Comparison of ENCODE assay signal across 15 mouse cellular contexts in the genomic region with DNA sequence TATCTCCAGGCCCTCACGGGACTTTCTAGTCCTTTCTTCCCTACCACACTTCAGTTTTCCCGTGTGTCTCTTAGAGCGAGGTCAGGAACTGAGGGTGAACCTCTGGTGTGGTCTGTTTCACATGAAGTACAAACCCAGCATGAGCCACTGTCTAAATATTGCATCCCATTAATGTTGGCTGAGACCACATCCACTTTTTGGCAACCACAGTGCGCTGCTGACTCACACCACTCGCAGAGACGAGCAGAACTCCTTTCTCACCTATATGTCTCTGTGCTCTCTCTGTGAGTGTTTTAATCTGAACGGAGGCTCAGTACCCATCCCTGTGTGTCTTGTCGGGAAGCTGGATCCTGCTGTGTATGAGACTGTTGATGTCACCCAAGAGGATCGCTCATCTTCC.
DNase-seq lines count a peak whose midpoint lies in the region; ATAC-seq and TF ChIP-seq lines count a peak whose summit lies in the region.
"Had no signal": no experiment of that assay in that cellular context is flagged by ENCODE, and none has a peak within 500 bp of the region (broad histone marks: within the 10 kb centered on the region; RNA-seq: fewer than 3 reads in every experiment).

No protein-coding gene starts in this region.

- DNase-seq in cerebellum, adult 8-10 months = peak; percentile 57
- no peak for DNase-seq in cerebellum, adult 11 months
- DNase-seq in spleen, adult 2 months (ENCODE audit: low read depth in 1 of 2, low spot score in 2 of 2) = no peak
- DNase-seq in spleen, adult 12 weeks (ENCODE audit: low spot score) = no peak
- no peak for DNase-seq in thymus, adult 2 months
- DNase-seq in layer of hippocampus, postnatal 10 days (ENCODE audit: low spot score in 2 of 2) = no peak
- DNase-seq in kidney, postnatal 14 days = no peak
- DNase-seq: heart, postnatal 10 days; kidney, postnatal 10 days; retina, postnatal 1 day; thymus, postnatal 14 days had no signal

- no peak overlapping the region for H3K4me3 ChIP-seq in spleen, adult 2 months (ENCODE audit: extremely low read depth, insufficient read depth, insufficient read length)
- no peak overlapping the region for H3K4me3 ChIP-seq in intestine, postnatal 0 days (ENCODE audit: low read depth, low read length)
- H3K4me3 ChIP-seq in thymus, adult 2 months (ENCODE audit: control insufficient read depth, insufficient read depth, low read length) = no peak overlapping the region
- H3K4me3 ChIP-seq: heart, adult 2 months; neural tube, embryonic 12.5 days had no signal

- WGBS in spleen, adult 2 months = 41% methylated on average over 9 of the region's 9 CpGs
- 80% methylated on average over 9 of the region's 9 CpGs for WGBS in intestine, postnatal 0 days
- 27% methylated on average over 9 of the region's 9 CpGs for WGBS in thymus, adult 2 months

- no peak overlapping the region for H3K9ac ChIP-seq in intestine, postnatal 0 days (ENCODE audit: low read depth, low read length)
- H3K9ac ChIP-seq: neural tube, embryonic 12.5 days had no signal

- no peak for ATAC-seq in intestine, postnatal 0 days
- ATAC-seq: hindbrain, postnatal 0 days had no signal

- H3K27me3 ChIP-seq in spleen, adult 2 months (ENCODE audit: control insufficient read depth, insufficient read depth, low read length) = no peaks in the 10 kb centered on the region
- no peaks in the 10 kb centered on the region for H3K27me3 ChIP-seq in intestine, postnatal 0 days (replicated peaks; ENCODE audit: control insufficient read depth, insufficient read depth, low read length)
- no peaks in the 10 kb centered on the region for H3K27me3 ChIP-seq in thymus, adult 2 months (ENCODE audit: control insufficient read depth, insufficient read depth, low read length)
- H3K27me3 ChIP-seq: neural tube, embryonic 12.5 days had no signal

- TF ChIP-seq POLR2A in spleen, adult 2 months (IDR thresholded peaks at IDR 0.05; ENCODE audit: low read depth, low read length) = no peak
- TF ChIP-seq POLR2A in thymus, adult 2 months (IDR thresholded peaks at IDR 0.05; ENCODE audit: control insufficient read depth, extremely low read depth, insufficient read depth, low read length, poor library complexity) = no peak

- no peaks in the 10 kb centered on the region for H3K9me3 ChIP-seq in intestine, postnatal 0 days (ENCODE audit: control insufficient read depth)
- H3K9me3 ChIP-seq: neural tube, embryonic 12.5 days had no signal

- H3K27ac ChIP-seq in spleen, adult 2 months (ENCODE audit: insufficient read depth, low read length) = peak overlapping the region; percentile 79
- 0 out of 2 replicates have a peak overlapping the region, but pooled peaks have one; percentile 67 for H3K27ac ChIP-seq in intestine, postnatal 0 days (ENCODE audit: low read depth, low read length)
- no peak overlapping the region for H3K27ac ChIP-seq in thymus, adult 2 months (ENCODE audit: control insufficient read depth, insufficient read depth, low read length)
- H3K27ac ChIP-seq: heart, adult 2 months; hindbrain, postnatal 0 days; neural tube, embryonic 12.5 days had no signal

- H3K4me1 ChIP-seq in spleen, adult 2 months (ENCODE audit: control insufficient read depth, insufficient read depth, insufficient read length) = peaks cover 20% of the 10 kb centered on the region; the same call in 1 of the 2 replicates
- H3K4me1 ChIP-seq in intestine, postnatal 0 days (replicated peaks; ENCODE audit: control insufficient read depth, insufficient read depth, low read length) = peaks cover 16% of the 10 kb centered on the region
- H3K4me1 ChIP-seq in thymus, adult 2 months (replicated peaks; ENCODE audit: control insufficient read depth, insufficient read depth, low read length) = peaks cover 17% of the 10 kb centered on the region

- H3K4me2 ChIP-seq in intestine, postnatal 0 days (replicated peaks; ENCODE audit: low read depth) = no peak overlapping the region
- H3K4me2 ChIP-seq: neural tube, embryonic 12.5 days had no signal

- TF ChIP-seq CTCF in spleen, adult 2 months (IDR thresholded peaks at IDR 0.05; ENCODE audit: extremely low read depth, insufficient read depth, insufficient read length, insufficient replicate concordance) = no peak
- no peak for TF ChIP-seq CTCF in intestine, postnatal 0 days (IDR thresholded peaks at IDR 0.05; ENCODE audit: low read depth)
- no peak for TF ChIP-seq CTCF in thymus, adult 2 months (IDR thresholded peaks at IDR 0.05; ENCODE audit: borderline replicate concordance, control insufficient read depth, extremely low read depth, insufficient read depth, low read length, poor library complexity)

- H3K36me3 ChIP-seq in spleen, adult 2 months (ENCODE audit: control insufficient read depth, insufficient read depth, low read length) = no peaks in the 10 kb centered on the region
- no peaks in the 10 kb centered on the region for H3K36me3 ChIP-seq in intestine, postnatal 0 days (ENCODE audit: control insufficient read depth, insufficient read depth)
- no peaks in the 10 kb centered on the region for H3K36me3 ChIP-seq in thymus, adult 2 months (ENCODE audit: control insufficient read depth, insufficient read depth, low read length)
- H3K36me3 ChIP-seq: neural tube, embryonic 12.5 days had no signal
